Mouse (Mus musculus) frontal cortex, postnatal 10 days (tissue): Measurements from ENCODE around the gene Pot1a.

ENCODE experiments used
- DNase-seq, 2 experiments: peaks; one replicate each; pipeline ENCODE4 v3.0.0; 2022; ENCODE audit warnings: low spot score in 2 of 2, mixed read lengths in 1 of 2

Gene Pot1a

DNA sequence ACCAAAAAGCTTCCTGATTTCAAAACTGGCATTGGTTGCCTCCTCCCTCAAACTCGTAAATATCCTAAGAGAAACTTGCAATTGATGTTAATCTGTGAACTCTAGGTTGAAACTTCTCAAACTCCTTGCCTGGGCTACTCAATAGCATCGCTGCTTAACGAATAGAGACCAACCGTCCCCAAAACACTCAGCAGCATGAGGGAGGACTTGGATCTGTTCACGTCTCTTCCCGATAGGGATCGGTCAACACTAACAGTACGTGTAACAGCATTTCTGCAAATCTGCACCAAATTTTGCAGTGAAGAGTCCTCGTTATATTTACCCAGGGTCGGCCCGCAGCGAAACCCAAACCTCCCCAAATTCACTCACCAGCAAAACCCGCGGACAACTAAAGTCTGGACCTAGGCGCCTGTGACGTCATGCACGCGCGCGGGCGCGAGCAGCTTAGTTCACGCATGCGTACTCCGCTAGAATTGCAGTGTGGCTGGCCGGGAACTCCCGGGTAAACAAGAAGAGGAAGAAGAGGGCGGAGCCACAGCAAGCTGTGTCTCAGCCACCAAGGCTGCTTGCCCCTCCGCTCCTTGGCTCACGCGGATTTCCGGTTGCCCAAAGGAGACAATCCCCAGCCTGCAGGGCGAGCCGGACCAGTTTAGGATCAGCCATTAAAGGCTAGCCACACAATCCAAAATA, at the start of gene Pot1a:
Gene Pot1a, minus strand, starts transcription at position 441 of the 690 bp plus-strand sequence.
- DNase-seq: peak; percentile 91 to 94

DNA sequence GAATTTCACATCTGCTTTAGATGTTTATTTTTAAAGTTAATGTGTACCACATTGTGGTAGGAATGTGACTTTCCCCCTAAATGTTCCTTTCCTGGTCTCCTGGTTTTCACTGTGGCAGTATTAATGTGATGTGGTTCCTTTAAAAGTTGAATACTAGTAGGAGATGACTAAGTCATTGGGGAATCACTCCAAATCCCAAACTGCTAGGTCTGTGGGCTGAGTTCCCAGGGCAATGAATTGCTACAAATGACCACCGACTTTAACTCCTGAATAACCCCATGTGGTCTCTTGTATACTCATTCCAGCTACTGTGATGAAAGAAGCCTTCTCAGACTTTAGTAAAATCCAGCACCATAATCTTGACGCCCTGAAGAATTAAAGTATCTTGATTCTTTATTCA, 27.2 kb upstream of the Pot1a start:
- DNase-seq: no peak

DNA sequence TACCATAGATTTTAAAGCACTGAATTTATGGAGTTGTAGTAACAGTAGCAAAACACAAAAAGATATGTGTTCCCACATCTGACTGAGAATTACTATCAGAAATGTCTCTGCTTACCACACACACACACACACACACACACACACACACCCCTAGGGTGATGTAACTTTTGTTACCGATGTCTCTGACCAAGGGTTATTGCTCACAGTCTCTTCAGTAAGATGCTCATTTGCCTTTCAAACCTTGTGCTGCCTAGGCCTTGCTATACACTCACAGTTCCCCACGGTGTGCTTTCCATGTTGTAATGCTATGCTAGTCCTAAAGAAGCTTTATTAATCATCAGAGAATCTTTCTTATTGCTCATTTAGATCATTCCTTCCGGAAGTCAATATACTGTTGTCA, 3.0 kb downstream of the Pot1a start:
- no peak for DNase-seq

DNA sequence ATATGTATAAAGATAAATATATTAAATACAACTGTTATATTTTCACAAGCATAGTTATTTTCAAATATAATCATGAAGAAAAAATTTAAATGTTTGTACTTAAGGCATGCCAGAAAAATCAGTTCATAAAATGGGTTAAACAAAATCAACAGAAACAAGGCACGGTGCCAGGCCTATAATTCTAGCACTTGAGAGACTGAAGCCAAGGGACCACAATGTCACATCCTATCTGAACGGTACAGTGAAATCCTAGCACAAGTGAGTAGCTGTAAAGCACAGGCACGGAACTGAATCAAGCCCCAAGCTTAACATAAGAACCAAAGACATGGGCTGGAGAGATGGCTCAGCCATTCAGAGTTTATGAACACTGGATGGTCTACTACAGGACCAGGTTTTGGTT, 6.8 kb downstream of the Pot1a start:
- DNase-seq: no peak

DNA sequence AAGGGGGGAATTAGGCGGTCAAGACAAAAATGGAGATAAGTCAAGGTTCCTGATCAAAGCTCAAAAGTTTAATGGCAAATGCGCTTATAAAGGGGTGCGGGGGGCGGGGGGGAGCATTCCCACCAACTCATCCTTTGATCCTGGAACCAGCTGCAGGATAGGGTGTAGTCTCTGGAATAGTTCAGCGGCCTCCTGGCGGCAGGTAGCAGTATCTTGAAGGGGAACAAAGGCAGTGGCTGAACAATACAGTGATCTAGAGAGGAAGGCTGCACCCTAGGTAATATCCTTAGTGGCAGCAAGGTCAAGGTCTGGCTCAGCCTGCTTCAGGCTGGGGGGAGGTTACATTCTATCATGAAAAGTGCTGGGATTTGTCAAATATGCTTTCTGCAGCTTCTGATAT, 7.8 kb downstream of the Pot1a start:
- DNase-seq: no peak

DNA sequence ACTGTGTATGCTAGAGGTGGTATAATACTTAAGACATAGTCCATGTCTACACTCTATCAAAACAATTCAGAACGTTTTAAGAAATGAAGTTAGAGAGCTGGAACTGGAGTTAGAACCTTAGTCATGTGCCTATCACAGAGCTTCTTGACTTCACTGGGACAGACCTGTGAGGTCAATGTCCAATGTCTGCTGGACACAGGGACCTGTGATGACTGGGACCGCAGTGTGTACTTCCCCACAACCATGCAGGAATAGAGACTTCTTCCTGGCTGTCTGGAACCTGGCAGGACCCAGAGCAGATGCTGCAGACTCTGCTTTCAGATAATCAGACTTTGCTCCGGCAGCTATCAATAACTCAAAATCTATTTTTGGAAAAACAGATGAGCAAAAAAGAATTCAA, 40.8 kb downstream of the Pot1a start:
- DNase-seq: no peak

DNA sequence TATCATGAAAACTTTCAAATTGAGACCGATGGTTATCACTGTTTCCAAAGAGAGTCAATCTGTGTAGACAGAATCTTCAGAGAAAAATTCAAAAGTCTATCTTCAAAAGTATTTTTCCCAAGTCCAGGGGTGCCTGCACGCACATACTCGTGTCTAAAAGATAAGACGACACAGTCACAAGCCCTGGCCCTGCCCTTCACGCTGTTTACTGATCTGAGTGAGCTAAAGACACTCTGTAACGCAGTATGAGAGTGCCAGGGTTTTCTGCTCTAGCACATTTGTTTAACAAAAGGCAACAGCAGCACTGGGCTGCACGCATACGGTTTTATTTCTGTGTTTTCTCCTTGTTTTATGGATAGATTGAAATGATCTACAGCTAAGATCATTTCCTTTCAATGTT, 41.5 kb downstream of the Pot1a start:
- DNase-seq: no peak

DNA sequence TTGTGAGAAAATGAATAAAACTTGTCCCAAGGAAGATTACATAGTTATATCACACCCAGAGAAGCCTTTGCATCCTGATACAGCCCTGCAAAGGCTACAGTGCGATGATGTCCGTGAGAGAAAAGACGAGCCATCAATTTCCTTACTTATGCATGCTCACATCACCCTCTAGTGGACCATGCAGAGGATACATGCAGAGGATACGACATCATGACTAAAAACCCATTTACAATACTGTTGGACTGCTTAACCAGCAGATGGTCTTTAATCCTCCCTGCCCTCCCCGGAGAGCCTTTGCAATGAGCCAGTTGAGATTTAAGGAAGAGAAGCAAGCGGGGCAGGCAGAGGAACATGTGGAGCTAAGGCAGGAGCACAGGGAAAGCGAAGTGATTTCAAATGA, 42.0 kb downstream of the Pot1a start:
- no peak for DNase-seq

DNA sequence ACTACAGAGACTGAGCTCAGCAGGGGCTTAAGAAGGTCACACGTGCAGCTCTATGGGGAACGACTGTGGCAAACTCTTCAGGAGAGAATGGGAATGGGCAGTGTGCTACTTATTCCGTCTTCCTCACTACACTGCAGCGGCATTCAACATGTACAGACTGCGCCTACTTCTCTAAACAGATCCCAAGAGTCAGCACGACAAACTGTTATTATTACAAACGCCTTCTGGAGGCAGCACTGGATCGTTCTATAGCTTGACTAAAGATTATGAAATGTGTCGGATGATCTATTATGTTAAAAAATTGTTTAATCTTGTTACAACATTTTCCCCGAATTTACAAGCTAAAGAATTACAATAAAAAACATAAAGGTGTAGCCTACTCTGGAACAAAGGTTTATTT, 42.8 kb downstream of the Pot1a start:
- DNase-seq: no peak

DNA sequence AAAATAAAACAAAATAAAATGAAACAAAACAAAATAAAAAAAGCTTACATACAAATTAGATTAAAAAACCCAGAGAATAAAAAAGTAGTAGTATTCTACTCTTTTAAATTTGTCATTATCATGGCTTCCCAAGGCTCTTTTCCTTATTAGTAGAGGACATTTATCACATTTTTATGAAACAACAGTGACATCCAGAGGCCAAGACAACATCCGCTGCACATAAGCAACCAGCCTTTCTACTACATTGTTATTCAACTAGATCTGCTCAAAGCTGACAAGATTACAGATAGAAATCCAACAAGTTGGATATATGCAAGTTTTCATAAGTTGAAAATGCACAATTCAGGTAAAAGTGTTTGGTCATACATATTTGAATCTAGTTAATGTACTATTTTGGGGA, 56.4 kb downstream of the Pot1a start:
- no peak for DNase-seq

DNA sequence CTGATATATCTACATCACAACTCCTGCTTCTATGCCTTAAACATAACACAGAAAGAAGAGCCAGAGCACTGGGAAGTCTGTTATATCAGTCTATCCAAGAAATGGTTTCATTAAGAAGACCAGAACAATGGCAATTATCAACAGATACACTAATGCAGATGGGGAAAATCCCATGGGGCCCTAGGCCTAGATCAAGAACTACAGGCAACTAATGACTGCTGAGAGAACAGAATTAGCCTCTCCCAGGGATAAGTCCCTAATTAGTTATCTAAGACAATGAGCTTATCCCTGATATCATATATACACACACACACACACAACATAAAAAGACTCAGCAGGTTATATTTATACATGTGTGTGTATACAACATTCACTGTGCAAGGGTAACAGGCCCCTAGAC, 72.5 kb downstream of the Pot1a start:
- no peak for DNase-seq

DNA sequence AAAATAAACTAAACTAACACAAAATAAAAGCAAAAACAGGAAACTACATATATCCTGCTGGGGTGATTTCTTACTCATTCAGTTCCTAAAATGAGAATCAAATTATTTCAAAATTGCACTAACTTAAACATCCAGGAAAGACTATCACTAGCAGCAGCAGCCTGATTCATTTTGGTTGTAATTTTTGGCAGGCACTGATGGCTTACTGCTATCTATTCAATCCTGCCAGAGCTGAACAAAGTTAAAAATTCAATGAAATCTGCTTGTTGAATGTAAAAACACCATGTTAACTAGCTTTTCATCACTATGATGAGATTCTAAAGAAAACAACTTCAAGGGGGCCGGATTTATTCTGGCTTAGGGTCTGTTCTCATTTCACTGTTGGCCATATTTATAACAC, 82.5 kb downstream of the Pot1a start:
- no peak for DNase-seq

DNA sequence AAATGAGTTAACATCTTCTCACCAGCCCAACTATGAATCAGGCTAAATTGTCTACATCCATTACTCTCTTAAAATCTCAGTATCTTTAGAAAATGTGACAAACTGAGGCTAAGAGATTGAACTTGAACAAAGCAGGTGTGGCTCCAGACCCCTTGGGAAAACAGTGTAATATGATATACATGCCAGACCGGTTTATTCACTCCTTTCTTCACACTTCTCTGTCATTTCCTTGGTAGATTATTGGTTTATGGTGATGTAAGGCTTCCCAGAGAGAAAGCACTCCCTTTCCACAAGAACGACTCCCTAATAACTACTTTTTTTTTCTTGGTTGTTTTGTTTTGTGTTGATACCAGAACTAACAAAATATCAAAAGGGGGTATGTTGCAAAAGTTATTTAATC, 98.4 kb downstream of the Pot1a start:
- DNase-seq: no peak

DNA sequence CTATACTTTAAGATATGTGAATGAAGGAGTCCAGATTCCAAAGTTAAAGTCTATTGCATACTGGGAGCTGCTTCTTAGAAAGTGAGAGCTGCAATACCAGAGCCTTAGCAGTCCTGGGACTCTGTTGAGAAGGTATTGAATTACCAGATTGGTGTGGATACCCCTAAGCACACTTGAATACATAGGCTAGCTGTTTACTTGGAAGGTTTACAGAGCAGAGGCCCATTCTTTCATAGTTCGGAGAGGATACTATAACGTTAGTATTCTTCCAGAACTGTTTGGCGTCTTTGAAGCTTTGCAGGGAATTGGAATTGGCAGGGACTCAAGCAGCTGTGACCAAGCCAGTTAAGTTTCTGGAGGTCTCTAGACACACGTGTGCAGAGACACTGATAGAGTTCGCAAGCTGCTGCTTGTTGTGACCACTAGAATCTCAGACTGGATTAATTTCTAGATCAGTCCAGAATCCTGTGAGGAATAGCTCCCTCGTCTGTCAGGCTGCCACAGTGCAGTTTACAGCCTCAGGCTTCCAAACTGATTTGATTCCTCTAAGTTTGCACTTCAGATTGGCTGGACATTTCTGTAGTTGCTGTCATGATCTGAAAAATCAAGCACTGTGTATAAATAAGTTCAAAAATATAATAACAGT, 99.7 kb downstream of the Pot1a start:
- peak; percentile 6 to 34 for DNase-seq

DNA sequence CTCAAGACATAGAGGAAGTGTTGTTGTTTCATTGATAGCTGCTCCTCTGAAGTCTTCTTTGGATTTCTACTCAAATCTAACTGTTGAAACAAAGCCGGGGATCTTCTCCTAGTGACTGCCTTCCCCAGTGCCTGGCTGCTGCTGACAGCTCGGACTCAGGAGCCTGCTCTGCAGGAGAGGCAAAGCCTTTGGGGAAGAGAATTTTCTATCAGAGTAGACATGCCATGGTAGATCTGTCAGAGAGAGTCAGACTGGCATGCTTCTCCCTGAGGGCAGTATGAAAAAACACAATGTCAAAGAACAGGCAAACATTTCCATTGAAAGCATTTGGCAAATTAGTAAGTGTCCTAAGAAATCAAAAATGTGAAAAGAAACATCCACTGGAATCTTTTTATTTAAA, 109.1 kb downstream of the Pot1a start:
- no peak for DNase-seq
